Mouse (Mus musculus): ENCODE data around the gene Arhgap15. TPM values are rescaled to one million over a fixed set of nuclear protein-coding genes. Genes with fewer than 3 reads are reported as not detected.

The Arhgap15 gene
- total RNA-seq, 2 experiments from 2014 or later, result 2.9 to 4.3 TPM

- DNase-seq, result no peak
Observed at GRCm38 (mm10) chr2:43931687-43932086, 183.1 kb downstream of the Arhgap15 start.

DNA sequence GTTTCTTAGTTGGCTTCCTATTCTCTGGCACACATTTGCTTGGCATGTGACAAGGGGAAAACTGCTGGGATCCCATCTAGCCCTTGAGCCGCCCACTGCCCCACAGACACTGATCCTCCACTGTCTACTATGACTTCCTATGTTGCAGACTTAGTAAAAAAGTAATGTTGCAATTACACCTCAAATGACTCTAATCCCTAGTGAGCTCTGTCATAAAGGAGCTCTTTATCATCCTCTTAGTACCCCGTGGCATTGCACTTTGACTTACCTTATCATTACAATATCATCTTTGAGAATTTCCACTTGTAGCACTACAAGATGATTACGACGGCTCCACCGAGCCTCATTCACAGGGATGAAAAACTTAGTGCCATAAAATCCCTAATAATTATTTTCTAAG is 190.6 kb downstream of the Arhgap15 start:
- DNase-seq, result no peak

GRCm38 (mm10) chr2:43945679-43946078 is 197.1 kb downstream of the Arhgap15 start:
- DNase-seq, result no peak

DNA sequence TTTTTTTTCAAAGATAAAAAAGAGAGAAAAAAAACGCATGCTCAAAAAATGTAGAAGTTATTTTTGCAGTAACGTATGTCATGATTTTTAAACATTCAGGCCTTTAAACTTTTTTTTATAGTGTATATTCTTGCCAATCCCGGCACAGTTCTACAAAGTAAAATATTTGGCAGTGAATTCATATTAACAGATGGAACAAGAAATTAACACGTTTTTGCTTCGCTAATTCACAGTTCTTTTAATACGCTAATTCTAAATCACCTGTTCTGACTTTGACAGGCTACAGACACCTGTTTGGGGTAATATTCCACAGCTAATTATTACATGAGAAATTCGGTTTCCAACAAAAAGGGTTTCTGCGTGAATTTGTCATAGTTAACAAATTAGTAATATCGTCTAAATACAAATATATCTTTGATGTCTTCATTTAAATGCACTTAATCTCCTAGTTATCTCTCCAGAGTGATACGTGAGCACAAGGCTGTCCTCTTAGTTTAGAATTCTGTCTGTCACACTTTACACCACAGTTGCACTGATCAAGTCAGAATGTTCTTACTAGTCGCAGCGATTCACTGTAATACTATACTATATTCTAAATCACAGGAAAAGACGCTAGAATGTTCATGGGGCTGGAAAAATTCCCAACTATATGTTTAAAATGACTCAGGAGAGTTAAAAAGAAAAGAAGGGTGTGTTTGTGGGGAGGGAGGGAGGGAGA is 201.3 kb downstream of the Arhgap15 start:
- no peak for DNase-seq

DNA sequence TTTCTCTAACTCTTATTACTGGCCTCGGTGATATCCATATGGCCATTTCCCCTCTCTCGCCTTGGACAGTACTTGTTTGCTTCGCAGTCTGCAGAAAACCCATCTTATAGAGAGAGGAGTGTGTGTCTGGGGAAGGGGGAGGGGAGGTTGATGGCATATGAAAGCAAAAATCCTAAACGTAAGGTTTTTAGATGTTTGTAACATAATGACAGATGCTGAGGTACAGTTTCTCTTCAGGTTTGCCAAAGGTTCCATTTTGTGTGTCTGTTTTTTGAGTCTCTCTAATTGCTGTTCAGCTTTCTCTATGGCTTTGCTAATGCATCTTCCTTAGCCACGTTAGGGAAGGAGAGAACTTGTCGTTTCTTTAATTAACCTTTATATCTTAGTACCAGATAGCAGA is 202.1 kb downstream of the Arhgap15 start:
- DNase-seq, result no peak

DNA sequence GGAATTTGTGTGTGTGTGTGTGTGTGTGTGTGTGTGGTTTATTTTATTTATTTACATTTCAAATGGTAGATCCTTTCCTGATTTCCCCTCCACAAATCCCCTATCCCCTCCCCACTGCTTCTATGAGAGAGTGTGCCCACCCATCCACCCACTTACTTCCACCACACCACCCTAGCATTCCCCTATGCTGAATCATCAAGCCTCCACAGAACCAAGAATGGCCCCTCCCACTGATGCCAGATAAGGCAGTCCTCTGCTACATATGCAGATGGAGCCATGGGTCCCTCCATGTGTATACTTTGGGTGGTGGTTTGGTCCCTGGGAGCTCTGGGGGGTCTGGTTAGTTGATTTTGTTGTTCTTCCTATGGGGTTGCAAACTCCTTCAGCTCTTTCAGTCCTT is 210.6 kb downstream of the Arhgap15 start:
- DNase-seq, result no peak

GRCm38 (mm10) chr2:43962466-43962865 is 213.8 kb downstream of the Arhgap15 start:
- DNase-seq, result no peak

DNA sequence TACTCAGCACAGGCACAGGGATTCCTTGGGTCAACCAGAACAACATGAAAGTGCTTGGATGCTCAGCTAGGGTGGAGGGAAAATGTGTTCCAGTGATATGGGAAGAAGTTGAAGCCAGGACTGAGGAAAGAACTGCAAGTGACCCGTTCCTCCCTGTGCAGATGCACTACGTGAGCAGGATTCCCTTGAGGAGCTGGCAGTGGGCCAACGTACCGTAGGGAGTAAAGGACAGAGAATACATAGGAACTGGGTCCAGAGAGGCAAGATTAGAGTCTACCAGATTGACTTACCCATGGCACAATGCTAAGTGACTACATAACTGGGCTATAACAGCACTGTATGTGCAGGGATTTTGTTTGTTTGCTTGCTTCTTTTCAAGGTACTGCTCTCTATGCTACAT is 220.0 kb downstream of the Arhgap15 start:
- DNase-seq, result peak; percentile 46

DNA sequence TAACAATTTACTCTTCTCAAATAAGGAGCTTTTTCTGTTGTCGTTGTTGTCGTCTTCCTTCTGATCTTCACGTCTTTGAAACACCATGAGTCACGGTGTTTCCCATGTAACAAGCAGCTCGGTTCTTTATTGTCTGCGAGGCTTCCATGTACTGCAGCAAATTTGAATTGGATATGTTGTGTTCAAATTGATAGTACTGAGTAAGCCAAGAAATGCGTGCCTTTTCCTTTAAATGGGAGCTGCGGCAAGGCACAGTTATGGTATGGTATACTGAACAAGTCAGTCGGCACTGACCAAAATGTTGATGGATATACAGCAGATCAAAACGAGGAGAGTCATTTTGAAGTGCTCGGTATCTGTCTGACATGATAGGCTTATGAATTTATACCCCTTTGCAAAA is 229.1 kb downstream of the Arhgap15 start:
- no peak for DNase-seq

DNA sequence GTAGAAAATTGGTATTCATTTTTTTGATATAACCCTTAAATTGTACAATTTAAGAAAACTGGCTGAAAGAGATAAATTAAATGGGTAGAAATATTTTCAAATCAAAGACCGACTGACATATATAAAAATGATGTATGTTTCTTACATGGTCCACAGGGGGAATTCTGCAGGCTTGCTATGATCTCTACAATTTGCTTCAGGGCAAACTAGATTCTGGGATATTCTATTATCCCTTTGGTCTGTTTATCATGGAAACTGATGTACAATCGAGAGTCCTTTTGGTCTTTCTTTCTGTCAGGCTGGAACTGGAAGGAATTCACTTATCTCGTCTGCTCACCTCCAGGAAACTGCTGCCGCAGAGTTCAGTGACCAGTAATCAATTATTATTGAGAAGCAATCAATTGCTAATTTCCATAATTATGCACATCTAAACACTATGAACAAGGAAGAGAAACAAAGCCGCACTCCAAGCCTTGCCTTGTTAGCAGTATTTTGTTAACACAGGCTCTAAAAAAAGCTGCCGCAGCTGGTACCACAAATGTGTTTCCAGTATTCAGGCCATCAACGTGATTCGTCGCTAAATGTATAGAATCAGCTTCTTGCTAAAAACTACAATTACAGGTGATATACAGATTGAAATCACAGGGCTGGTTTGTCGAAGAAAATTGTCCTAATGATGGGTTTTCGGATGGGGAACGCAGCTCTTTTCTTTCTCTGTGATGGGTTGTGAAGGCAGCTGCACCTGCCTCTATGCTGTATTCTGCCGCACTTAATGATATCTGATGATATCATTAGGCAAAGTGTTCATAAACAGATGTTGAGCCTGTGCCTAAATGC is 229.8 kb downstream of the Arhgap15 start:
- no peak for DNase-seq

DNA sequence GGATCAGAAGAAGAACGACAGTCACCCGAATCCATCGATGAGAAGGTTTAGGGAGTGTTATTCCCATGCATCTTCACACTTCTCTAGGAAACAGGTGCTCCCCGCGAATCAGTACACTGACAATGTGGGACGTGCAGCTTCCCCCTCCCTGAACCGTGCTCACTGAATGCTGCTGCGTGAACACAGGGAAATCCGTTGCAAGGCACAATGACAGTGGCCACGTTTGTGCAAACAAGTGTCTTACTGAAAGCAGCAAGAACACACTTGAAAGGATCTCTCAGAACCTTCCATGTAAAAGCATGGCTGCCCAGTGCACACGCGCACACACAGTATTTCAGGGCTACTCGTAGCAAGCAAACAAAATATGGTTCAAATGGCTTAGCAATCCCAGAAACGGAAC is 237.4 kb downstream of the Arhgap15 start:
- DNase-seq, result no peak

DNA sequence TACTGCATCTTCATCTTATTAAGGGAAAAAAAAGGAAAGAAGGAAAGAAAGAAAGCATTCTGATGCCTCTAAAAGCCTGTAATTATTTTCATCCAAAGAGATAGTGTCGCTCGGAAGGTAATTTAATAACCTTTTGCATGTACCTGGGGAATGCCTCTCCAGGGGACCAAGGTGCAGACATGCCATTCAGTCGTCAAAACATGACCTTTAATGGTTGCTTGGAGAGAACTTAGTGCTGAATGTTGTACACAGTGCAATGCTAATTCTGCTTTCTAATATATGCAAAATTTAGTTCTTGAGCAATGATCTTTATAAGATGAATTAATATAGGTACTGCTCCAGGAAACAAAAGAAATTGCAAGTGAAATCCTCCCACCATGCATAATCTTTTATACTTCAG is 239.3 kb downstream of the Arhgap15 start:
- DNase-seq, result no peak

DNA sequence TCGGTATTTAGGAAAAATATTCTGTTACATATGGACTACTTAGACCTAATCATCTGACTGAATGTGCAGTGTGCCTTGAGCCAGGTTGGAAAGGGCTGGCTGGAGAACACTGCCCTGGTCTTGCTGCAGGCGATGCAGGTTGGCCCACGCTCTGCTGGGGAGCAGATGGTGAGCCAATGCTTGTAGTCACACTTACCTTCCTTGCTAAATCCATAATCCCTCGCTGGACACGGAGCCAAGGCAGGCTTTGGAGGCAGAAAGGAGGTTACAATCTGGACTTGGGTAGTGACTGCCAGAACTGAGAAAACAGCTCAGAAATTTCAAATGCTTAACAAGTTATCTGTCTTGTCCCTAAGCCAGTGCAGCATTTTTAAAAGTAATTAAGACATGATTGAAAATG is 241.2 kb downstream of the Arhgap15 start:
- DNase-seq, result no peak

DNA sequence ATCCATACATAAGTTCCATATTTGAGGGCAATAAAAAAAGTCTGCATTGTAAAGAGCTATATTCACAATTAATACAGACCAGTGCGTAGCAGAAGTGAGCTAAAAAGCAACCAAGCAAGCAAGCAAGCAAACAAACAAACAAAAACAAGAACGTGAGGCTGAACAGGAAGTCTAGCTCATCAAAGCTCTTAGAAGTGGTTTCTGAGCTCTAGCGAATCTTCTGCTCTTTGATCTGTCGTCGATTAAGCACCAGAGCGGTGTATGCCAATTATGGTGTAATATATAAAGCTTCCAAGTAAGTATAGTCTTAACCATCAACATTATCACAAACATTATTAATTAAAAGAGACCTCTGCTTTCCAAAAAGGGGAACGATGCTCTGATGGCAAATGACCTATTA is 243.9 kb downstream of the Arhgap15 start:
- DNase-seq, result no peak

DNA sequence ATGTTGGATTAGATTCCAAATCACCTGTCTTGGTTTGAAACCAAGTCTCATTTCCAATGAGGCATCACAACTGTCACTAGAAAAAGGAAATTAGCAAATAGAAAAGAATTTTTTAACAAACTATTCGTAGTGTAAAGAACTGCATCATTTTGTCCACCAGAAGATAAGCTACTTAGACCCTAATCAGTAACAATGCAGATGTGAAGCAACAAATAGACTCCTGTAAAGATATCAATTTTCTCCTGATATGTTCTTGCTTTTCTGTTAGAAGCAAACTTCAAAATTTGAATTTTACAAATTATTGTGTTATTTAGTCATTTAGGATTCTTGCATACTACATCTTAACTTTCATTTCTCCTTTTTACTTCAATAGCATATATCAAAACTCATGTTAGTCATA is 253.8 kb downstream of the Arhgap15 start:
- DNase-seq, result no peak

GRCm38 (mm10) chr2:44010249-44010648 is 261.6 kb downstream of the Arhgap15 start:
- DNase-seq, result no peak

- DNase-seq, result no peak
Observed at GRCm38 (mm10) chr2:44013388-44013787, 264.8 kb downstream of the Arhgap15 start.

DNA sequence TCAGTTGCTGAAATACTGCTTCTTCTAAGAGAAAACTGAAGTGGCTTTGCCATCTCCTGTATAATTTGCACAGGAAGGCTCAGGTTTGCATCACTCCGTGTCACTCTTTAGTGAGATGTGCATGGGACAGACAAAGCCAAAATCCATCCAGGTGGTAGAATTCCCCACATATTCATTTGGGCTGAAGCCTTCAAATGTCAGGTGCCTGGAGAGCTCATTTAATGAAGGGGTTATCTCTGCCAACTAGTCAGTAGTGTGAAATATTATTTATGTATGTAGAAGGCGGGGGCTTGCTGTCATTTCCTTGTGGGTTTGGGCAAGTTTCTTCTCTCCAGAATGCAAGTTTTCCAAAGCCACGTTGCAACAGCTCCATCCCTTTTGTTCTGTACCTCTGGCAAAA is 268.1 kb downstream of the Arhgap15 start:
- DNase-seq, result no peak

DNA sequence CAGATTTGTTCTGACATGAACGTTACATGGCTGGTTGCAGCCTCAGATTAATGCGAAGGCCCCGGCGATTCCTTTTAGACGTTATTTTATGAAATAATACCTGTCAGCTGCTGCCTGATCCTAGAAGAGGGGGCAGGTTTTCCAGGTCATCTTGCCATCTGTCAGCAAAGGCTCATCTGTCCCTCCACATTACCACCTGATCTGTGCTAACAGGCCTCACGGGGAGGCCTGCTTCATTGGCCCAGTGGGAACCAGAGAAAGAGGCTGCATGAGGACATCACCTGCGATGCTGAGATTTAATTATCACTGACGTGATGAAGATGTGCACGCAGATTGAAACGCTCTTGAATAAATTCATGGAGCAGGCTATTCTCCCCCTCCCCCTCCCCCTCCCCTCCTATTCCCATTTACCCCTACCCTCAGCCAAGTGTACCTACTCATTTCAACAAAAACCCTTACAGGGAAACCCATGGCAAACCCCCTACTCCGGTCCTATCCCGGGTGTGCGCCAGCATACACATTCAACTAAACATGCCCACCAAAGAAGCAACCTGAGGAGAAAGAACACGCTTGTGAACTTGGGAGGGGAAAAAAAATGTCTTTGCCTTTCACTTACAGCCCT is 268.9 kb downstream of the Arhgap15 start:
- no peak for DNase-seq

DNA sequence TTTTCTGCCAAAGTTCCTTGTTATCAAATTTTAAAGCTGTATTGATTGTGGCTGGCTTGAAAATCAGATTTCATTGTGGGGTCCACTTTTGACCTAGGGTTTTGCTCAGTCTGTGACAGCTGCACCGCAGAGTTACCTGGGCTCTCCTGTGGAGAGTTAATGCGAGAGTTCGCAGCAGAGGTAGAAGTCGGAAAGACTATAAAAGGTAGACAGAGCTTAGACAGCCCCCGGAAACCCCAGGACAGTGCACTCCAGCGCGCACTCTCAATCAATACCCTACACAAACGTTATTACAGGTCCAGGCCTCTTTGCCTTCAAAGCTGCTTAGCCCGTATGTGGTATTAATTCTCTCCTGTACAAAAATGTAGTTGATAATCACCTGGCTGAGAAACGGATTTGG is 269.4 kb downstream of the Arhgap15 start:
- no peak for DNase-seq

- no peak for DNase-seq
Observed at GRCm38 (mm10) chr2:44024704-44025103, 276.1 kb downstream of the Arhgap15 start.

DNA sequence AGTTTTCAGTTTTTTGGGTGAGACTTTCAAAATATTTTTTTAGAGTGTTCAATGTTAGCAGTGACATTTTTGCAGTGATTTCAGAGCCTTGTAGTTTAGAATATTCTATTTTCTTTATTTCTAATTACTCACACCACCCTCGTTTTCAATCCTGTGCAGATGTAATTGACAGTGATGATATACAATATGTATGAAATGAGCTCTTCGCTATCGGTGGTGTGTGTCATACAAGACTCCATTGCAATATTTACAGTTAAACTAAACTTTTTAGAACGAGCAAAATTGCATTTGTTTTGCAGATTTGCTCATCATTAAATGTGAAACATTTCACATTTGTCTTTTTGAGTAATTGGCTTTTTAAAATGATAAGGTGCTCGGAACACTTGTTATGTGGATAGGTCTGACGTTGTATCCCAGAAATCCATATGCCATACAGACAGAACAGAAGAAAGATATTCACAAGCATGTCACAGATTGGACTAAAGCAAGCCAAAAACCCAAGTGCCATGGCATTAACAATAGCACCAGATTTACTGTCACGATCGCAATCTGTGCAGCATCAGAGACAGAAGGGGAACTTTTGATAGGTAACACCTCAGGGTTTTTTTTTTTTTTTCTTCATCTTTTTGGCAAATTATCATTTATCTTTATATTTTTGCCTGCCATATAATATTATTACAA is 280.6 kb downstream of the Arhgap15 start:
- DNase-seq, result no peak

DNA sequence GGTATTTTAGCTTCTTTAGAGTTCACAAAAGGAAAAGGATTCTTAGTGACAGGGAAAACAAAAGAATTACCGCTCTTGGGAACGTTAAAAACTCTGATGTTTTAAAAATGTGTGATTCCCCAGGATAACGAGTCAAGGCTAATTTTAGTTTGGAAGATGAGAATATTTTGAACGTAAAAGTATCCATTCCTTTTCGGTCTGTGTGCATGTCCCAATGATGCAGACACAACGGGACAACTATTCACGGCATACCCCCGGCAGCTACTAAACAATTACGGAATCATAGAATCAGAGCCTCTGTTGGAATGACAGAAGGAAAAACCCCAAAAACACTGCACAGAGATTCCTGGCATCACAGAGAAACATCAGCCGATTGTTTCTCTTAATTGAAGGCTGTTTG is 281.2 kb downstream of the Arhgap15 start:
- no peak for DNase-seq
